Mouse (Mus musculus): ENCODE results near the gene Prkg1. TPM values are rescaled to one million over a fixed set of nuclear protein-coding genes. Genes with fewer than 3 reads are reported as not detected.

Prkg1 gene
- polyA plus RNA-seq, 1 experiment from 2014 or later: 2.5 TPM

GRCm38 (mm10) chr19:31046601-31047000 lies 718.2 kb downstream of the Prkg1 start:
- no peak overlapping the region for H3K27ac ChIP-seq
- H3K4me3 ChIP-seq (ENCODE audit: inconsistent target): no peak overlapping the region
- WGBS (ENCODE audit: missing documents): 94% methylated on average over 4 of the region's 4 CpGs
- no peaks in the 10 kb centered on the region for H3K36me3 ChIP-seq (ENCODE audit: inconsistent target)
- H3K79me2 ChIP-seq (ENCODE audit: inconsistent target): no peaks in the 10 kb centered on the region

- Histone ChIP-seq H3K4me3 (ENCODE audit: inconsistent target) (no peak overlapping the region), H3K36me3 (ENCODE audit: inconsistent target) (no peaks in the 10 kb centered on the region), H3K27ac (no peak overlapping the region), H3K79me2 (ENCODE audit: inconsistent target) (no peaks in the 10 kb centered on the region)
- 100% methylated on average over 2 of the region's 2 CpGs for WGBS (ENCODE audit: missing documents)
These were observed 723.6 kb downstream of the Prkg1 start for GRCm38 (mm10) chr19:31040948-31041847.

GRCm38 (mm10) chr19:31038951-31039350 lies 725.9 kb downstream of the Prkg1 start:
- Histone ChIP-seq H3K79me2 (ENCODE audit: inconsistent target) (no peaks in the 10 kb centered on the region), H3K36me3 (ENCODE audit: inconsistent target) (no peaks in the 10 kb centered on the region), H3K27ac (no peak overlapping the region), H3K4me3 (ENCODE audit: inconsistent target) (no peak overlapping the region)
- WGBS (ENCODE audit: missing documents): 97% methylated on average over 3 of the region's 3 CpGs

- 94% methylated on average over 6 of the region's 6 CpGs for WGBS (ENCODE audit: missing documents)
- no peak overlapping the region for H3K27ac ChIP-seq
- no peaks in the 10 kb centered on the region for H3K79me2 ChIP-seq (ENCODE audit: inconsistent target)
- no peaks in the 10 kb centered on the region for H3K36me3 ChIP-seq (ENCODE audit: inconsistent target)
- H3K4me3 ChIP-seq (ENCODE audit: inconsistent target): no peak overlapping the region
These were observed 733.2 kb downstream of the Prkg1 start for GRCm38 (mm10) chr19:31031596-31031995.

GRCm38 (mm10) chr19:31026797-31027196 lies 738.0 kb downstream of the Prkg1 start:
- no peaks in the 10 kb centered on the region for H3K36me3 ChIP-seq (ENCODE audit: inconsistent target)
- WGBS (ENCODE audit: missing documents): 93% methylated on average over 5 of the region's 5 CpGs
- no peaks in the 10 kb centered on the region for H3K79me2 ChIP-seq (ENCODE audit: inconsistent target)
- no peak overlapping the region for H3K27ac ChIP-seq
- H3K4me3 ChIP-seq (ENCODE audit: inconsistent target): no peak overlapping the region

- Histone ChIP-seq H3K36me3 (ENCODE audit: inconsistent target) (no peaks in the 10 kb centered on the region), H3K79me2 (ENCODE audit: inconsistent target) (no peaks in the 10 kb centered on the region), H3K27ac (no peak overlapping the region), H3K4me3 (ENCODE audit: inconsistent target) (no peak overlapping the region)
- 82% methylated on average over 3 of the region's 3 CpGs for WGBS (ENCODE audit: missing documents)
These were observed 753.2 kb downstream of the Prkg1 start for GRCm38 (mm10) chr19:31011528-31012133.

- H3K36me3 ChIP-seq (ENCODE audit: inconsistent target): no peaks in the 10 kb centered on the region
- no peaks in the 10 kb centered on the region for H3K79me2 ChIP-seq (ENCODE audit: inconsistent target)
- H3K27ac ChIP-seq: no peak overlapping the region
- 54% methylated on average over 2 of the region's 2 CpGs for WGBS (ENCODE audit: missing documents)
- no peak overlapping the region for H3K4me3 ChIP-seq (ENCODE audit: inconsistent target)
These were observed 766.3 kb downstream of the Prkg1 start for GRCm38 (mm10) chr19:30998572-30998971.

- H3K27ac ChIP-seq: no peak overlapping the region
- no peaks in the 10 kb centered on the region for H3K79me2 ChIP-seq (ENCODE audit: inconsistent target)
- H3K36me3 ChIP-seq (ENCODE audit: inconsistent target): no peaks in the 10 kb centered on the region
- WGBS (ENCODE audit: missing documents): 87% methylated on average over 4 of the region's 4 CpGs
- no peak overlapping the region for H3K4me3 ChIP-seq (ENCODE audit: inconsistent target)
These were observed 774.4 kb downstream of the Prkg1 start for GRCm38 (mm10) chr19:30990390-30990789.

GRCm38 (mm10) chr19:30982436-30982835 lies 782.4 kb downstream of the Prkg1 start:
- no peak overlapping the region for H3K27ac ChIP-seq
- 93% methylated on average over 4 of the region's 4 CpGs for WGBS (ENCODE audit: missing documents)
- H3K4me3 ChIP-seq (ENCODE audit: inconsistent target): no peak overlapping the region
- H3K79me2 ChIP-seq (ENCODE audit: inconsistent target): no peaks in the 10 kb centered on the region
- H3K36me3 ChIP-seq (ENCODE audit: inconsistent target): no peaks in the 10 kb centered on the region

- no peak overlapping the region for H3K27ac ChIP-seq
- 100% methylated on average over 4 of the region's 4 CpGs for WGBS (ENCODE audit: missing documents)
- no peak overlapping the region for H3K4me3 ChIP-seq (ENCODE audit: inconsistent target)
- H3K36me3 ChIP-seq (ENCODE audit: inconsistent target): no peaks in the 10 kb centered on the region
- no peaks in the 10 kb centered on the region for H3K79me2 ChIP-seq (ENCODE audit: inconsistent target)
These were observed 786.7 kb downstream of the Prkg1 start for GRCm38 (mm10) chr19:30978096-30978495.

- H3K4me3 ChIP-seq (ENCODE audit: inconsistent target): no peak overlapping the region
- 84% methylated on average over 3 of the region's 3 CpGs for WGBS (ENCODE audit: missing documents)
- H3K27ac ChIP-seq: no peak overlapping the region
- H3K36me3 ChIP-seq (ENCODE audit: inconsistent target): no peaks in the 10 kb centered on the region
- no peaks in the 10 kb centered on the region for H3K79me2 ChIP-seq (ENCODE audit: inconsistent target)
These were observed 814.2 kb downstream of the Prkg1 start for GRCm38 (mm10) chr19:30950610-30951009.

- no peak overlapping the region for H3K4me3 ChIP-seq (ENCODE audit: inconsistent target)
- no peaks in the 10 kb centered on the region for H3K36me3 ChIP-seq (ENCODE audit: inconsistent target)
- no peaks in the 10 kb centered on the region for H3K79me2 ChIP-seq (ENCODE audit: inconsistent target)
- 50% methylated on average over 1 of the region's 1 CpGs for WGBS (ENCODE audit: missing documents)
- no peak overlapping the region for H3K27ac ChIP-seq
These were observed 816.6 kb downstream of the Prkg1 start for GRCm38 (mm10) chr19:30948202-30948601.

GRCm38 (mm10) chr19:30942369-30942992 lies 822.4 kb downstream of the Prkg1 start:
- Histone ChIP-seq H3K36me3 (ENCODE audit: inconsistent target) (no peaks in the 10 kb centered on the region), H3K27ac (no peak overlapping the region), H3K4me3 (ENCODE audit: inconsistent target) (no peak overlapping the region), H3K79me2 (ENCODE audit: inconsistent target) (no peaks in the 10 kb centered on the region)
- 3% methylated on average over 5 of the region's 5 CpGs for WGBS (ENCODE audit: missing documents)

- Histone ChIP-seq H3K27ac (no peak overlapping the region), H3K79me2 (ENCODE audit: inconsistent target) (no peaks in the 10 kb centered on the region), H3K4me3 (ENCODE audit: inconsistent target) (no peak overlapping the region), H3K36me3 (ENCODE audit: inconsistent target) (no peaks in the 10 kb centered on the region)
- 94% methylated on average over 2 of the region's 2 CpGs for WGBS (ENCODE audit: missing documents)
These were observed 826.8 kb downstream of the Prkg1 start for GRCm38 (mm10) chr19:30938058-30938457.
